Mouse (Mus musculus): ENCODE measurements around the gene Klk7.

DNA sequence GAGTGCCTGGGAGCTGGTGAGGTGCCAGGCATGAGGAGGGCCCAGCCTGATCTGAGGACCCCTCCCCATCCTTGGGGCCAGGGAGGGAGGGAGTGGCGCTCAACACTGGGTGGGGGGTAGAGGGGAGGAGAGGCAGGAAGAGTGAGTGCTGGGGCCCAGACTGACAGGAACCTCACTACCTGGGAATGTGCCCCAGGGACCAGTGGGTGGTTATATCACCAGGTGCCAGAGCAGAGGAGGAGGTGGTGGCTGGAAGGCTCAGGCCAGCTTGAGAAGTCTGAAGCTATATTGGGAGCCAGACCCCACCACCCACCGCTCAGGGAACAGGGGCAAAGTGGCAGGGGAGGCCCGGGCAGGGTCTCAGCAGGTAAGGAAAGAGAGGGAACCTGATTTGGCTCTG is 30.6 kb downstream of the Klk7 start, which contains the start of gene Klk5:
- TF ChIP-seq CTCF (conservative IDR thresholded peaks at IDR 0.05; ENCODE audit: insufficient read depth, insufficient read length, low read depth, low read length): no peak
- TF ChIP-seq POLR2A (IDR thresholded peaks at IDR 0.05; ENCODE audit: low read depth, low read length): no peak

Measured in kidney, adult 2 months (tissue).